Mouse (Mus musculus) macrophage (primary cell): ENCODE data around the gene Trim21. TPM values are rescaled to one million over a fixed set of nuclear protein-coding genes. Genes with fewer than 3 reads are reported as not detected.
A peak's percentile ranks its signal among the peaks of the same experiment; 100 is the strongest.

ENCODE experiments used
- H3K27ac ChIP-seq: fragments of 350-480 bp; formaldehyde crosslinking; 2 replicates; pipeline ENCODE4 v1.9.0; 2021
- H3K36me3 ChIP-seq: fragments of 350-480 bp; formaldehyde crosslinking; 2 replicates; pipeline ENCODE4 v1.9.0; 2021; ENCODE audit errors: inconsistent target
- H3K4me3 ChIP-seq: fragments of 350-480 bp; formaldehyde crosslinking; 2 replicates; pipeline ENCODE4 v1.9.0; 2021; ENCODE audit errors: inconsistent target
- H3K79me2 ChIP-seq: fragments of 350-480 bp; formaldehyde crosslinking; 2 replicates; pipeline ENCODE4 v1.9.0; 2021; ENCODE audit errors: inconsistent target
- WGBS: methylation state at CpG from one replicate; pipeline ENCODE4 v1.1.7; 2026; ENCODE audit warnings: inconsistent platforms; ENCODE audit not compliant: missing documents; 5-methylcytosine and 5-hydroxymethylcytosine counted together
- polyA plus RNA-seq: library from polyadenylated mRNA; stranded (reverse); fragments of 250-400 nt; gene quantifications from 3 replicates; pipeline ENCODE4 v1.2.4, GENCODE M21; 2018; ENCODE audit warnings: inconsistent platforms
- total RNA-seq, 78 experiments: library from RNA; depleted of rRNA; stranded (reverse); fragments of 250-400 nt; gene quantifications; 1 replicate in 9 of 78; 2 replicates in 24 of 78; 3 replicates in 43 of 78; 4 replicates in 2 of 78; pipeline ENCODE4 v1.2.4; 2018; ENCODE audit warnings: inconsistent platforms in 56 of 78

The Trim21 gene
- 100 to 1,000 TPM in 18 of 26 experiments, 10 to 100 TPM in 8; 27.5 to 835 (median 190) TPM for total RNA-seq (2018; cell fraction: chromatin; rRNA removed)
- total RNA-seq (2018; cell fraction: cytosol; rRNA removed): 10 to 100 TPM; 17.2 to 95.1 (median 60.9) TPM
- 100 to 1,000 TPM in 16 of 26 experiments, 10 to 100 TPM in 10; 26.6 to 537 (median 135) TPM for total RNA-seq (2018; cell fraction: nucleus; rRNA removed)
- polyA plus RNA-seq: 31.3 to 44.4 TPM (median 44.4 TPM) in 3 replicates

- Histone ChIP-seq H3K27ac (peak within 1 kb of the TSS; percentile 86), H3K4me3 (peak within 1 kb of the TSS; percentile 94), H3K36me3 (peaks cover 38% of the 10 kb centered on the region), H3K79me2 (peaks cover 20% of the 10 kb centered on the region)
- WGBS: 6% methylated on average over 10 of the region's 10 CpGs
These were observed at the start of gene Trim21 for GRCm38 (mm10) chr7:102564999-102565997. Gene Trim21 (minus strand): TSS chr7:102565486.

- WGBS: 0% methylated on average over 1 of the region's 1 CpGs
- peak within 1 kb of the TSS; percentile 36 for H3K27ac ChIP-seq
- H3K36me3 ChIP-seq: no peaks in the 10 kb centered on the region
- no peaks in the 10 kb centered on the region for H3K79me2 ChIP-seq
- H3K4me3 ChIP-seq: no peak within 1 kb of the TSS
These were observed 32.2 kb upstream of the Trim21 start, which contains the start of gene Olfr552 for GRCm38 (mm10) chr7:102597378-102598031. Gene Olfr552 (plus strand): TSS chr7:102597770.

- Histone ChIP-seq H3K79me2 (no peaks in the 10 kb centered on the region), H3K4me3 (no peak within 1 kb of the TSS), H3K36me3 (no peaks in the 10 kb centered on the region), H3K27ac (no peak within 1 kb of the TSS)
- 96% methylated on average over 3 of the region's 3 CpGs for WGBS
These were observed 26.5 kb upstream of the Trim21 start, which contains the start of gene Olfr551 for GRCm38 (mm10) chr7:102591786-102592185. Gene Olfr551 (minus strand): TSS chr7:102591886.

GRCm38 (mm10) chr7:102575998-102576397 is 10.7 kb upstream of the Trim21 start:
- no peaks in the 10 kb centered on the region for H3K36me3 ChIP-seq
- H3K79me2 ChIP-seq: no peaks in the 10 kb centered on the region
- no peak overlapping the region for H3K27ac ChIP-seq
- H3K4me3 ChIP-seq: no peak overlapping the region
- WGBS: 36% methylated on average over 6 of the region's 6 CpGs

GRCm38 (mm10) chr7:102573174-102573830 is 8.0 kb upstream of the Trim21 start:
- Histone ChIP-seq H3K27ac (no peak overlapping the region), H3K79me2 (no peaks in the 10 kb centered on the region), H3K36me3 (no peaks in the 10 kb centered on the region), H3K4me3 (no peak overlapping the region)
- 97% methylated on average over 3 of the region's 3 CpGs for WGBS

GRCm38 (mm10) chr7:102571142-102571541 is 5.9 kb upstream of the Trim21 start, which contains the start of gene Olfr550:
Gene Olfr550 (plus strand): TSS chr7:102571442.
- H3K27ac ChIP-seq: no peak within 1 kb of the TSS
- no peaks in the 10 kb centered on the region for H3K79me2 ChIP-seq
- no peak within 1 kb of the TSS for H3K4me3 ChIP-seq
- no peaks in the 10 kb centered on the region for H3K36me3 ChIP-seq
- 97% methylated on average over 8 of the region's 8 CpGs for WGBS

GRCm38 (mm10) chr7:102566219-102566618 is 933 bp upstream of the Trim21 start:
- no peak overlapping the region for H3K4me3 ChIP-seq
- WGBS: 78% methylated on average over 4 of the region's 4 CpGs
- peaks cover 29% of the 10 kb centered on the region for H3K36me3 ChIP-seq
- H3K27ac ChIP-seq: no peak overlapping the region
- H3K79me2 ChIP-seq: peaks cover 20% of the 10 kb centered on the region

- Histone ChIP-seq H3K79me2 (no peaks in the 10 kb centered on the region), H3K27ac (no peak overlapping the region), H3K4me3 (no peak overlapping the region), H3K36me3 (no peaks in the 10 kb centered on the region)
- WGBS: 53% methylated on average over 3 of the region's 3 CpGs
These were observed 12.0 kb downstream of the Trim21 start for GRCm38 (mm10) chr7:102553279-102553678.

GRCm38 (mm10) chr7:102549570-102549969 is 15.7 kb downstream of the Trim21 start, which contains the start of gene Olfr549:
Gene Olfr549 (plus strand): TSS chr7:102549870.
- H3K36me3 ChIP-seq: no peaks in the 10 kb centered on the region
- H3K27ac ChIP-seq: no peak within 1 kb of the TSS
- WGBS: 96% methylated on average over 3 of the region's 3 CpGs
- no peak within 1 kb of the TSS for H3K4me3 ChIP-seq
- H3K79me2 ChIP-seq: no peaks in the 10 kb centered on the region

- no peak overlapping the region for H3K27ac ChIP-seq
- H3K36me3 ChIP-seq: no peaks in the 10 kb centered on the region
- WGBS: 84% methylated on average over 3 of the region's 3 CpGs
- H3K79me2 ChIP-seq: no peaks in the 10 kb centered on the region
- H3K4me3 ChIP-seq: no peak overlapping the region
These were observed 24.0 kb downstream of the Trim21 start for GRCm38 (mm10) chr7:102541251-102541650.

GRCm38 (mm10) chr7:102540596-102540995 is 24.7 kb downstream of the Trim21 start, which contains the start of gene Olfr548-ps1:
Gene Olfr548-ps1 (plus strand): TSS chr7:102540896.
- Histone ChIP-seq H3K36me3 (no peaks in the 10 kb centered on the region), H3K79me2 (no peaks in the 10 kb centered on the region), H3K27ac (no peak within 1 kb of the TSS), H3K4me3 (no peak within 1 kb of the TSS)
- 57% methylated on average over 2 of the region's 2 CpGs for WGBS

GRCm38 (mm10) chr7:102534449-102534848 is 30.8 kb downstream of the Trim21 start, which contains the start of gene Olfr547:
Gene Olfr547 (plus strand): TSS chr7:102534749.
- no peak within 1 kb of the TSS for H3K4me3 ChIP-seq
- no peaks in the 10 kb centered on the region for H3K79me2 ChIP-seq
- no peak within 1 kb of the TSS for H3K27ac ChIP-seq
- H3K36me3 ChIP-seq: no peaks in the 10 kb centered on the region
- WGBS: 100% methylated on average over 1 of the region's 1 CpGs

GRCm38 (mm10) chr7:102529052-102529451 is 36.2 kb downstream of the Trim21 start:
- 67% methylated on average over 1 of the region's 1 CpGs for WGBS
- Histone ChIP-seq H3K36me3 (no peaks in the 10 kb centered on the region), H3K79me2 (no peaks in the 10 kb centered on the region), H3K27ac (no peak overlapping the region), H3K4me3 (no peak overlapping the region)

- Histone ChIP-seq H3K36me3 (no peaks in the 10 kb centered on the region), H3K79me2 (no peaks in the 10 kb centered on the region), H3K4me3 (no peak overlapping the region), H3K27ac (no peak overlapping the region)
- WGBS: 96% methylated on average over 2 of the region's 2 CpGs
These were observed 48.3 kb downstream of the Trim21 start for GRCm38 (mm10) chr7:102517051-102517335.
